Mouse (Mus musculus): ENCODE results near the gene Krt75. TPM values are rescaled to one million over a fixed set of nuclear protein-coding genes. Genes with fewer than 3 reads are reported as not detected.

The Krt75 gene
- polyA plus RNA-seq (2012; rRNA removed), result 0.73 and 0.98 TPM in 2 replicates

GRCm38 (mm10) chr15:101573796-101574345 lies at the start of gene Krt75:
TSS of gene Krt75 (minus strand) at chr15:101573904.

DNA sequence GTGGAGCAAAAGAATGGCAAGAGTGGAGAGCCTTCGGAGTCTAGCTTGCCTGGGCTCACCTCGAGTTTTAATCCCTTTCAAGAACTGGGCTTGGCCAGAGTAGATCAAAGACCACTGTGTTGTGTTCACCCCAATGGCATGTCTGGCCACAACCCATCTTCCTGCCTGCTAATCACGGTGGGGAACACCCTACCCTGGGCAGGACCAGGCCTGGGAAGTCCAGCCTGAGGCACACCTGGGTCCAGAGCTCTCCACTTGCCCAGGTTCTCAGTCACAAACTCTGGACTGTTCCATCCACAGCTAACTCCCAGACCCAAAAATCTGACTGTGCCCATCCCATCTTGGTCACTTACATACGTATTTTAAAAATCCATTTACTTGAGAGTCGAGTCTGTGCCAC lies 10.9 kb downstream of the Krt75 start, which contains the start of gene Krt90:
TSS of gene Krt90 (minus strand) at position 101 of the 400 bp plus-strand sequence.

GRCm38 (mm10) chr15:101550567-101550966 lies 23.1 kb downstream of the Krt75 start, which contains the start of gene Krt82:
TSS of gene Krt82 (minus strand) at chr15:101550667.

GRCm38 (mm10) chr15:101532720-101533119 lies 41.0 kb downstream of the Krt75 start, which contains the start of gene Krt84:
TSS of gene Krt84 (minus strand) at chr15:101532820.

GRCm38 (mm10) chr15:101517161-101517560 lies 56.5 kb downstream of the Krt75 start, which contains the start of gene Gm49425:
TSS of gene Gm49425 (minus strand) at chr15:101517261.

Other genes with a start within 250 kb of the Krt75 start
- 29.1 and 37.8 TPM in 2 replicates for gene Krt80, start 203.7 kb downstream of the Krt75 start, polyA plus RNA-seq (2012; rRNA removed)
- gene Krt7, start 162.9 kb downstream of the Krt75 start, polyA plus RNA-seq (2012; rRNA removed), result 49.2 and 61.5 TPM in 2 replicates
- 0.04 and 0.14 TPM in 2 replicates for gene Krt87, start 135.1 kb downstream of the Krt75 start, polyA plus RNA-seq (2012; rRNA removed)
- not detected in 2 replicates for gene Krt88, start 126.2 kb downstream of the Krt75 start, polyA plus RNA-seq (2012; rRNA removed)
- gene Krt81, start 110.2 kb downstream of the Krt75 start, polyA plus RNA-seq (2012; rRNA removed), result not detected in 2 replicates
- 0.08 TPM in 1 of 2 replicates, not detected in the other for gene Krt86, start 100.4 kb downstream of the Krt75 start, polyA plus RNA-seq (2012; rRNA removed)
- gene Krt83, start 82.4 kb downstream of the Krt75 start, polyA plus RNA-seq (2012; rRNA removed), result 0.15 TPM in 1 of 2 replicates, not detected in the other
- gene Gm49425, start 56.6 kb downstream of the Krt75 start, polyA plus RNA-seq (2012; rRNA removed), result not detected in 2 replicates
- gene Krt84, start 41.1 kb downstream of the Krt75 start, polyA plus RNA-seq (2012; rRNA removed), result 0.26 and 0.28 TPM in 2 replicates
- gene Krt82, start 23.2 kb downstream of the Krt75 start, polyA plus RNA-seq (2012; rRNA removed), result not detected in 2 replicates
- 0.11 and 0.24 TPM in 2 replicates for gene Krt90, start 11.0 kb downstream of the Krt75 start, polyA plus RNA-seq (2012; rRNA removed)
- gene Gm5414, start 54.3 kb upstream of the Krt75 start, polyA plus RNA-seq (2012; rRNA removed), result not detected in 2 replicates
- gene Gm5478, start 73.5 kb upstream of the Krt75 start, polyA plus RNA-seq (2012; rRNA removed), result not detected in 2 replicates
- 22.6 and 22.8 TPM in 2 replicates for gene Krt6b, start 106.4 kb upstream of the Krt75 start, polyA plus RNA-seq (2012; rRNA removed)
- 10.0 and 18.7 TPM in 2 replicates for gene Krt6a, start 120.4 kb upstream of the Krt75 start, polyA plus RNA-seq (2012; rRNA removed)
- 106 and 147 TPM in 2 replicates for gene Krt5, start 139.0 kb upstream of the Krt75 start, polyA plus RNA-seq (2012; rRNA removed)
- not detected in 2 replicates for gene Krt71, start 169.2 kb upstream of the Krt75 start, polyA plus RNA-seq (2012; rRNA removed)
- not detected in 2 replicates for gene Krt72, start 212.6 kb upstream of the Krt75 start, polyA plus RNA-seq (2012; rRNA removed)
- not detected in 2 replicates for gene Krt73, start 228.4 kb upstream of the Krt75 start, polyA plus RNA-seq (2012; rRNA removed)
- not detected in 2 replicates for gene Krt2, start 244.3 kb upstream of the Krt75 start, polyA plus RNA-seq (2012; rRNA removed)

Measured in stomach, adult 2 months (tissue).